Mouse (Mus musculus): ENCODE measurements around the gene Mmp10. TPM values are rescaled to one million over a fixed set of nuclear protein-coding genes. Genes with fewer than 3 reads are reported as not detected.

Gene Mmp10
- polyA plus RNA-seq (2012; rRNA removed), result not detected in 2 replicates

GRCm38 (mm10) chr9:7502051-7502450 is at the start of gene Mmp10:
TSS of gene Mmp10 (plus strand) at chr9:7502352.

GRCm38 (mm10) chr9:7558221-7559017 is 56.3 kb downstream of the Mmp10 start, which contains the start of gene Mmp8:
TSS of gene Mmp8 (plus strand) at chr9:7558456.

Other genes starting within 250 kb of the Mmp10 start
- 0.13 and 6.9 TPM in 2 replicates for gene Mmp13, start 229.8 kb upstream of the Mmp10 start, polyA plus RNA-seq (2012; rRNA removed)
- not detected in 2 replicates for gene Mmp12, start 158.0 kb upstream of the Mmp10 start, polyA plus RNA-seq (2012; rRNA removed)
- gene Mmp1b, start 114.3 kb upstream of the Mmp10 start, polyA plus RNA-seq (2012; rRNA removed), result not detected in 2 replicates
- not detected in 2 replicates for gene Mmp3, start 56.5 kb upstream of the Mmp10 start, polyA plus RNA-seq (2012; rRNA removed)
- 0.08 and 0.24 TPM in 2 replicates for gene Mmp8, start 56.1 kb downstream of the Mmp10 start, polyA plus RNA-seq (2012; rRNA removed)
- not detected in 2 replicates for gene Mmp27, start 69.0 kb downstream of the Mmp10 start, polyA plus RNA-seq (2012; rRNA removed)
- not detected in 2 replicates for gene Mmp20, start 125.9 kb downstream of the Mmp10 start, polyA plus RNA-seq (2012; rRNA removed)
- gene Mmp7, start 189.7 kb downstream of the Mmp10 start, polyA plus RNA-seq (2012; rRNA removed), result 0.14 TPM in 1 of 2 replicates, not detected in the other

Data from central nervous system, embryonic 18 days (tissue).